Mouse (Mus musculus) CH12.LX (cell line): ENCODE measurements around the gene Uqcr11. TPM values are rescaled to one million over a fixed set of nuclear protein-coding genes. Genes with fewer than 3 reads are reported as not detected.

ENCODE experiments used
- DNase-seq: peaks from one replicate; pipeline ENCODE4 v3.0.0-alpha.2; 2013; ENCODE audit errors: extremely low read depth
- H3K27ac ChIP-seq: 2 replicates; pipeline ENCODE4 v1.5.1; 2012; ENCODE audit warnings: low read depth, mild to moderate bottlenecking, control low read depth, moderate library complexity; ENCODE audit not compliant: insufficient read depth
- H3K27me3 ChIP-seq: replicated peaks from 2 replicates; pipeline ENCODE3; 2012; ENCODE audit warnings: inconsistent platforms
- H3K36me3 ChIP-seq, 2 experiments: replicated peaks in 1 of 2; 2 replicates each; pipeline versions ENCODE3 to v1.6.1; 2012; ENCODE audit warnings: inconsistent platforms in 1 of 2, low read length in 1 of 2, mild to moderate bottlenecking in 1 of 2, mixed read lengths in 1 of 2, moderate library complexity in 1 of 2; ENCODE audit not compliant: control insufficient read depth in 1 of 2, insufficient read depth in 1 of 2
- H3K4me1 ChIP-seq, 2 experiments: 2 replicates each; pipeline ENCODE4 v1.6.1; 2012; ENCODE audit warnings: inconsistent platforms in 1 of 2, moderate library complexity in 1 of 2; ENCODE audit not compliant: insufficient read depth in 2 of 2, control insufficient read depth in 1 of 2
- H3K4me2 ChIP-seq: 2 replicates; pipeline ENCODE4 v1.6.1; 2012; ENCODE audit warnings: low read depth, mild to moderate bottlenecking, control low read depth; ENCODE audit not compliant: poor library complexity, insufficient read depth, severe bottlenecking
- H3K4me3 ChIP-seq, 3 experiments: fragments of 150-350 bp in 1 of 3; sonication (generic) in 1 of 3; replicated peaks in 1 of 3; 2 replicates each; pipeline versions ENCODE3 to v1.5.1; 2011 to 2012; ENCODE audit warnings: low read depth in 2 of 3, low read length in 2 of 3, mild to moderate bottlenecking in 2 of 3, moderate library complexity in 2 of 3, control low read depth in 1 of 3, improper control_type of control experiment in 1 of 3, inconsistent platforms in 1 of 3, mixed read lengths in 1 of 3; ENCODE audit not compliant: poor library complexity in 1 of 3
- H3K79me2 ChIP-seq: replicated peaks from 2 replicates; pipeline ENCODE4 v1.6.1; 2012; ENCODE audit warnings: mild to moderate bottlenecking, moderate library complexity; ENCODE audit not compliant: control insufficient read depth, poor library complexity, insufficient read depth, severe bottlenecking; ENCODE audit errors: extremely low read depth
- H3K9ac ChIP-seq: 2 replicates; pipeline ENCODE4 v1.6.1; 2012; ENCODE audit warnings: low read depth, mild to moderate bottlenecking, control low read depth, moderate library complexity; ENCODE audit not compliant: insufficient read depth
- H3K9me3 ChIP-seq: replicated peaks from 2 replicates; pipeline ENCODE3; 2012; ENCODE audit warnings: low read length, inconsistent platforms, mixed read lengths
- CHD2 ChIP-seq: IDR thresholded peaks from 2 replicates; pipeline ENCODE4 v1.6.1; 2011; ENCODE audit warnings: low read length, improper control_type of control experiment
- CTCF ChIP-seq, 2 experiments: IDR thresholded peaks in 1 of 2; conservative IDR thresholded peaks in 1 of 2; 2 replicates each; pipeline ENCODE4 v1.5.1; 2011 to 2012; ENCODE audit warnings: low read depth in 2 of 2, low read length in 2 of 2, improper control_type of control experiment in 1 of 2, inconsistent platforms in 1 of 2, mild to moderate bottlenecking in 1 of 2, moderate library complexity in 1 of 2
- E2F4 ChIP-seq: IDR thresholded peaks from 2 replicates; pipeline ENCODE4 v1.6.1; 2011; ENCODE audit warnings: low read depth, low read length, improper control_type of control experiment; ENCODE audit not compliant: insufficient replicate concordance
- KAT2A ChIP-seq: IDR thresholded peaks from 2 replicates; pipeline ENCODE4 v1.6.1; 2012; ENCODE audit warnings: low read length, improper control_type of control experiment, inconsistent platforms; ENCODE audit not compliant: insufficient replicate concordance
- MAX ChIP-seq: IDR thresholded peaks from 2 replicates; pipeline ENCODE4 v1.6.1; 2011; ENCODE audit warnings: low read length, improper control_type of control experiment
- MAZ ChIP-seq: IDR thresholded peaks from 2 replicates; pipeline ENCODE4 v1.6.1; 2012; ENCODE audit warnings: low read depth, mild to moderate bottlenecking, inconsistent platforms, low read length, improper control_type of control experiment, moderate library complexity
- MEF2A ChIP-seq: IDR thresholded peaks from 2 replicates; pipeline ENCODE4 v1.6.1; 2014; ENCODE audit warnings: low read depth, mild to moderate bottlenecking, inconsistent platforms, low read length, improper control_type of control experiment, borderline replicate concordance
- MXI1 ChIP-seq: IDR thresholded peaks from 2 replicates; pipeline ENCODE4 v1.6.1; 2011; ENCODE audit warnings: mild to moderate bottlenecking, low read depth, low read length, improper control_type of control experiment
- NRF1 ChIP-seq: IDR thresholded peaks from 2 replicates; pipeline ENCODE4 v1.6.1; 2014; ENCODE audit warnings: low read depth, mild to moderate bottlenecking, inconsistent platforms, low read length, improper control_type of control experiment, moderate library complexity
- POLR2AphosphoS2 ChIP-seq: IDR thresholded peaks from 2 replicates; pipeline ENCODE4 v1.6.1; 2011; ENCODE audit warnings: low read depth, low read length, improper control_type of control experiment
- RAD21 ChIP-seq: IDR thresholded peaks from 2 replicates; pipeline ENCODE4 v1.6.1; 2011; ENCODE audit warnings: low read depth, mild to moderate bottlenecking, low read length, improper control_type of control experiment, moderate library complexity
- RCOR1 ChIP-seq: conservative IDR thresholded peaks from 2 replicates; pipeline ENCODE4 v1.6.1; 2012; ENCODE audit warnings: low read depth, mild to moderate bottlenecking, inconsistent platforms, low read length, improper control_type of control experiment
- SIN3A ChIP-seq: IDR thresholded peaks from 2 replicates; pipeline ENCODE4 v1.6.1; 2012; ENCODE audit warnings: low read length, improper control_type of control experiment, inconsistent platforms
- SMC3 ChIP-seq: IDR thresholded peaks from 2 replicates; pipeline ENCODE4 v1.6.1; 2011; ENCODE audit warnings: low read depth, low read length, improper control_type of control experiment
- USF2 ChIP-seq: conservative IDR thresholded peaks from 2 replicates; pipeline ENCODE4 v1.6.1; 2011; ENCODE audit warnings: low read depth, low read length, improper control_type of control experiment
- ZMIZ1 ChIP-seq: IDR thresholded peaks from 2 replicates; pipeline ENCODE4 v1.6.1; 2012; ENCODE audit warnings: low read depth, mild to moderate bottlenecking, inconsistent platforms, low read length, improper control_type of control experiment
- dilution Hi-C: fragments of 300-500 bp; cut with MboI; formaldehyde crosslinking; loops from 2 replicates; pipeline ENCODE4 v1.14.3; 2020; ENCODE audit warnings: low sequenced_read_pairs; ENCODE audit not compliant: extremely low pct_unique_long_range_greater_than_20kb, extremely low pct_ligation_motif_present
- in situ Hi-C: fragments of 300-500 bp; cut with MboI; formaldehyde crosslinking; loops from 3 replicates; pipeline ENCODE4 v1.14.3; 2019; ENCODE audit warnings: low sequenced_read_pairs, low pct_ligation_motif_present, low pct_unique_long_range_greater_than_20kb, mixed read lengths
- polyA plus RNA-seq: library from polyadenylated mRNA; unstranded; fragments of >175 nt; gene quantifications from 2 replicates; pipeline ENCODE4 v1.2.1, GENCODE M21; 2012; ENCODE audit warnings: low read depth; ENCODE audit not compliant: insufficient read length
- total RNA-seq, 2 experiments: library from RNA; depleted of rRNA; stranded (reverse); fragments of 300-350 nt in 1 of 2; fragments of >200 nt in 1 of 2; gene quantifications; 2 replicates each; pipeline ENCODE4 v1.2.3; 2012 to 2014

The Uqcr11 gene
- total and polyA plus RNA-seq, 3 experiments: 206 to 466 (median 444) TPM

GRCm38 (mm10) chr10:80356001-80356682 lies 50.5 kb downstream of the Uqcr11 start, which contains the start of gene Plk5:
Gene Plk5, plus strand, starts transcription at chr10:80356459.
- TF ChIP-seq RAD21 (no peak), RCOR1 (no peak), MEF2A (no peak), ZMIZ1 (no peak), SIN3A (no peak), POLR2AphosphoS2 (no peak), MAZ (no peak), USF2 (no peak), MAX (no peak), SMC3 (no peak), CHD2 (no peak), E2F4 (no peak)
- TF ChIP-seq, all 38 proteins: peak for 0
- Histone ChIP-seq H3K9ac (no peak within 1 kb of the TSS), H3K79me2 (no peaks in the 10 kb centered on the region), H3K36me3 (no peaks in the 10 kb centered on the region), H3K27me3 (peaks cover 87% of the 10 kb centered on the region), H3K9me3 (peaks cover 17% of the 10 kb centered on the region), H3K4me2 (no peak within 1 kb of the TSS), H3K27ac (no peak within 1 kb of the TSS), H3K4me1 (no peaks in the 10 kb centered on the region), H3K4me3 (no peak within 1 kb of the TSS)
- DNase-seq: no peak
- in situ Hi-C loops: no loop called here
- dilution Hi-C loops: no loop called here

GRCm38 (mm10) chr10:80355431-80355830 lies 51.2 kb downstream of the Uqcr11 start:
- no peak for DNase-seq
- Histone ChIP-seq H3K4me2 (no peak overlapping the region), H3K27ac (no peak overlapping the region), H3K4me1 (no peaks in the 10 kb centered on the region), H3K4me3 (no peak overlapping the region), H3K9me3 (peaks cover 15% of the 10 kb centered on the region), H3K36me3 (no peaks in the 10 kb centered on the region), H3K9ac (no peak overlapping the region), H3K27me3 (peaks cover 87% of the 10 kb centered on the region), H3K79me2 (no peaks in the 10 kb centered on the region)
- dilution Hi-C loops (no loop called here), in situ Hi-C loops (no loop called here)
- TF ChIP-seq NRF1 (no peak), E2F4 (no peak), MXI1 (no peak), KAT2A (no peak), CTCF (conservative IDR thresholded peaks at IDR 0.05 in 1 of 2, IDR thresholded peaks at IDR 0.05 in 1 of 2; ENCODE audit: low read depth in 2 of 2, low read length in 2 of 2) (no peak), MAZ (no peak), RCOR1 (no peak), MAX (no peak)

Other genes starting within 250 kb of the Uqcr11 start
Only the 20 nearest of the 26 such genes appear.
- 35.6 and 44.3 TPM in 2 replicates for gene Mum1, start 180.4 kb downstream of the Uqcr11 start, total RNA-seq (2012; rRNA removed)
- 24.1 and 25.1 TPM in 2 replicates for gene Mum1, start 180.4 kb downstream of the Uqcr11 start, total RNA-seq (2014; rRNA removed)
- gene Mum1, start 180.4 kb downstream of the Uqcr11 start, polyA plus RNA-seq: 22.9 and 24.1 TPM in 2 replicates
- 248 and 282 TPM in 2 replicates for gene Ndufs7, start 157.7 kb downstream of the Uqcr11 start, total RNA-seq (2012; rRNA removed)
- 124 and 154 TPM in 2 replicates for gene Ndufs7, start 157.7 kb downstream of the Uqcr11 start, total RNA-seq (2014; rRNA removed)
- 222 and 228 TPM in 2 replicates for gene Ndufs7, start 157.7 kb downstream of the Uqcr11 start, polyA plus RNA-seq
- gene Gamt, start 145.8 kb downstream of the Uqcr11 start, total RNA-seq (2012; rRNA removed): 0.30 and 0.38 TPM in 2 replicates
- 0.24 TPM in 1 of 2 replicates, not detected in the other for gene Gamt, start 145.8 kb downstream of the Uqcr11 start, total RNA-seq (2014; rRNA removed)
- gene Gamt, start 145.8 kb downstream of the Uqcr11 start, polyA plus RNA-seq: 0.42 TPM in 1 of 2 replicates, not detected in the other
- gene Dazap1, start 145.3 kb downstream of the Uqcr11 start, total RNA-seq (2012; rRNA removed): 162 and 172 TPM in 2 replicates
- gene Dazap1, start 145.3 kb downstream of the Uqcr11 start, total RNA-seq (2014; rRNA removed): 180 and 187 TPM in 2 replicates
- 236 and 252 TPM in 2 replicates for gene Dazap1, start 145.3 kb downstream of the Uqcr11 start, polyA plus RNA-seq
- 4,610 and 5,342 TPM in 2 replicates for gene Rps15, start 114.4 kb downstream of the Uqcr11 start, total RNA-seq (2012; rRNA removed)
- 2,343 and 2,739 TPM in 2 replicates for gene Rps15, start 114.4 kb downstream of the Uqcr11 start, total RNA-seq (2014; rRNA removed)
- gene Rps15, start 114.4 kb downstream of the Uqcr11 start, polyA plus RNA-seq: 2,279 and 2,754 TPM in 2 replicates
- gene Apc2, start 110.9 kb downstream of the Uqcr11 start, total RNA-seq (2012; rRNA removed): 0.13 TPM in 2 replicates
- gene Apc2, start 110.9 kb downstream of the Uqcr11 start, total RNA-seq (2014; rRNA removed): not detected in 2 replicates
- gene Apc2, start 110.9 kb downstream of the Uqcr11 start, polyA plus RNA-seq: 0.04 and 0.07 TPM in 2 replicates
- 46.8 and 59.7 TPM in 2 replicates for gene 2310011J03Rik, start 86.3 kb downstream of the Uqcr11 start, total RNA-seq (2012; rRNA removed)
- 35.6 and 37.5 TPM in 2 replicates for gene 2310011J03Rik, start 86.3 kb downstream of the Uqcr11 start, total RNA-seq (2014; rRNA removed)
- 34.6 and 38.9 TPM in 2 replicates for gene 2310011J03Rik, start 86.3 kb downstream of the Uqcr11 start, polyA plus RNA-seq
- gene Pcsk4, start 77.3 kb downstream of the Uqcr11 start, total RNA-seq (2012; rRNA removed): 1.1 and 1.3 TPM in 2 replicates
- gene Pcsk4, start 77.3 kb downstream of the Uqcr11 start, total RNA-seq (2014; rRNA removed): not detected in 2 replicates
- 0.46 TPM in 1 of 2 replicates, not detected in the other for gene Pcsk4, start 77.3 kb downstream of the Uqcr11 start, polyA plus RNA-seq
- 1.7 and 5.0 TPM in 2 replicates for gene Reep6, start 76.9 kb downstream of the Uqcr11 start, total RNA-seq (2012; rRNA removed)
- 0.20 and 0.48 TPM in 2 replicates for gene Reep6, start 76.9 kb downstream of the Uqcr11 start, total RNA-seq (2014; rRNA removed)
- gene Reep6, start 76.9 kb downstream of the Uqcr11 start, polyA plus RNA-seq: 5.2 and 7.5 TPM in 2 replicates
- gene Adamtsl5, start 58.4 kb downstream of the Uqcr11 start, total RNA-seq (2012; rRNA removed): 0.38 and 0.55 TPM in 2 replicates
- 0.16 and 0.27 TPM in 2 replicates for gene Adamtsl5, start 58.4 kb downstream of the Uqcr11 start, total RNA-seq (2014; rRNA removed)
- gene Adamtsl5, start 58.4 kb downstream of the Uqcr11 start, polyA plus RNA-seq: 0.07 and 0.16 TPM in 2 replicates
- not detected in 2 replicates for gene Plk5, start 50.4 kb downstream of the Uqcr11 start, total RNA-seq (2012; rRNA removed)
- not detected in 2 replicates for gene Plk5, start 50.4 kb downstream of the Uqcr11 start, total RNA-seq (2014; rRNA removed)
- gene Plk5, start 50.4 kb downstream of the Uqcr11 start, polyA plus RNA-seq: not detected in 2 replicates
- gene Mex3d, start 19.2 kb downstream of the Uqcr11 start, total RNA-seq (2012; rRNA removed): 8.4 and 8.5 TPM in 2 replicates
- gene Mex3d, start 19.2 kb downstream of the Uqcr11 start, total RNA-seq (2014; rRNA removed): 4.9 and 6.6 TPM in 2 replicates
- gene Mex3d, start 19.2 kb downstream of the Uqcr11 start, polyA plus RNA-seq: 4.7 and 5.9 TPM in 2 replicates
- 61.9 and 67.0 TPM in 2 replicates for gene Mbd3, start 7.3 kb downstream of the Uqcr11 start, total RNA-seq (2012; rRNA removed)
- gene Mbd3, start 7.3 kb downstream of the Uqcr11 start, total RNA-seq (2014; rRNA removed): 48.7 and 51.5 TPM in 2 replicates
- 131 and 133 TPM in 2 replicates for gene Mbd3, start 7.3 kb downstream of the Uqcr11 start, polyA plus RNA-seq
- 179 and 207 TPM in 2 replicates for gene Tcf3, start 26.8 kb upstream of the Uqcr11 start, total RNA-seq (2012; rRNA removed)
- 139 and 146 TPM in 2 replicates for gene Tcf3, start 26.8 kb upstream of the Uqcr11 start, total RNA-seq (2014; rRNA removed)
- gene Tcf3, start 26.8 kb upstream of the Uqcr11 start, polyA plus RNA-seq: 208 and 223 TPM in 2 replicates
- gene Onecut3, start 88.0 kb upstream of the Uqcr11 start, total RNA-seq (2012; rRNA removed): not detected in 2 replicates
- gene Onecut3, start 88.0 kb upstream of the Uqcr11 start, total RNA-seq (2014; rRNA removed): not detected in 2 replicates
- gene Onecut3, start 88.0 kb upstream of the Uqcr11 start, polyA plus RNA-seq: not detected in 2 replicates
- 0.08 and 0.21 TPM in 2 replicates for gene Atp8b3, start 132.3 kb upstream of the Uqcr11 start, total RNA-seq (2012; rRNA removed)
- 0.14 and 0.21 TPM in 2 replicates for gene Atp8b3, start 132.3 kb upstream of the Uqcr11 start, total RNA-seq (2014; rRNA removed)
- 0.11 and 0.27 TPM in 2 replicates for gene Atp8b3, start 132.3 kb upstream of the Uqcr11 start, polyA plus RNA-seq
- 16.5 and 17.7 TPM in 2 replicates for gene Rexo1, start 154.7 kb upstream of the Uqcr11 start, total RNA-seq (2012; rRNA removed)
- gene Rexo1, start 154.7 kb upstream of the Uqcr11 start, total RNA-seq (2014; rRNA removed): 6.3 and 7.0 TPM in 2 replicates
- 31.6 and 41.9 TPM in 2 replicates for gene Rexo1, start 154.7 kb upstream of the Uqcr11 start, polyA plus RNA-seq
- gene Klf16, start 170.5 kb upstream of the Uqcr11 start, total RNA-seq (2012; rRNA removed): 84.8 and 94.0 TPM in 2 replicates
- gene Klf16, start 170.5 kb upstream of the Uqcr11 start, total RNA-seq (2014; rRNA removed): 14.1 and 14.5 TPM in 2 replicates
- gene Klf16, start 170.5 kb upstream of the Uqcr11 start, polyA plus RNA-seq: 30.9 and 38.2 TPM in 2 replicates
- 49.1 and 52.8 TPM in 2 replicates for gene Abhd17a, start 183.5 kb upstream of the Uqcr11 start, total RNA-seq (2012; rRNA removed)
- 28.0 and 37.2 TPM in 2 replicates for gene Abhd17a, start 183.5 kb upstream of the Uqcr11 start, total RNA-seq (2014; rRNA removed)
- 44.6 and 48.0 TPM in 2 replicates for gene Abhd17a, start 183.5 kb upstream of the Uqcr11 start, polyA plus RNA-seq
- gene Scamp4, start 196.0 kb upstream of the Uqcr11 start, total RNA-seq (2012; rRNA removed): 33.2 and 33.9 TPM in 2 replicates
- gene Scamp4, start 196.0 kb upstream of the Uqcr11 start, total RNA-seq (2014; rRNA removed): 17.8 and 18.5 TPM in 2 replicates
- 81.2 and 89.9 TPM in 2 replicates for gene Scamp4, start 196.0 kb upstream of the Uqcr11 start, polyA plus RNA-seq